Mouse (Mus musculus) testis, postnatal 10 days (tissue): ENCODE measurements around the gene Gm17581.
A peak's percentile ranks its signal among the peaks of the same experiment; 100 is the strongest.
"Not testable (repeated sequence)": the region's sequence is repeated elsewhere in the genome, so short reads cannot be mapped to it uniquely, and the experiment has no call there.

Experiments
- DNase-seq: peaks from one replicate; pipeline ENCODE4 v3.0.0; 2021; ENCODE audit warnings: low spot score

Gene Gm17581

DNA sequence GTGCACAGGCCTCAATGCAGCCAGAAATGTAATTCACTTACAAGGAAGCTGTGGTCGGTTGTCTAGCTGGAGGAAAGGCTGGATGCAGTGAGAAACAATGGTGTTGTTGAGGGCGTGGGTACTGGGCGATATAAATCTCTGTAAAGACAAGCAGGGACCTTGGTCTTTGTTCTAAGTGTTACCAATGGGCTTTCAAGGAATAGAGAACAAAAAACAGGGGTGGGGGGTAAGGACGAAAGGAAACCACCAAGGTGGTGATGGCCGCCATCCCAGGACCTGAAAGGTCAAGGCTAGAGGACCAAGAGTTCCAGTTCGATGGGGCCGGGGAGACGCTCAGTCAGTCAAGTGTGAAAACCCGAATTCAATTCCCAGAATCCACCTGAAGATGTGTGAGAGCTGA, 2.1 kb upstream of the Gm17581 start:
- no peak for DNase-seq

DNA sequence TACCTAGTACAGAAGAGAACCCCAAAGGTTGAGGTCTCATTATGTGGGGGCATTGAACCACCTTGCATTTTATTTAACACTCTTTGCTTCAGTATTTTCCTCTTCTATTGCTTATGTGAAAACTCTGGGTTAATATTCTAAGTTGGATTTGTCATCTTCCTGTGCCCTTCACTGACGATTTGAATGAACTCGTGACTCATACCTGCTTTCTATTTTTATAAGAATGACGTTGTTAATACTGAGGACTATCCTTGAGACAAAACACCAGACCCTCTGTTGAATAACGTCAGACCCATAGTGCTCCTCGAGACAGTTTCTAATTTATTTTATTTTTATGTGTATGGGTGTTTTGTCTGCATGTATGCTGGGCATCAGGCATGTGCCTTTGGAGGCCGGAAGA, 1.3 kb upstream of the Gm17581 start:
- no peak for DNase-seq

DNA sequence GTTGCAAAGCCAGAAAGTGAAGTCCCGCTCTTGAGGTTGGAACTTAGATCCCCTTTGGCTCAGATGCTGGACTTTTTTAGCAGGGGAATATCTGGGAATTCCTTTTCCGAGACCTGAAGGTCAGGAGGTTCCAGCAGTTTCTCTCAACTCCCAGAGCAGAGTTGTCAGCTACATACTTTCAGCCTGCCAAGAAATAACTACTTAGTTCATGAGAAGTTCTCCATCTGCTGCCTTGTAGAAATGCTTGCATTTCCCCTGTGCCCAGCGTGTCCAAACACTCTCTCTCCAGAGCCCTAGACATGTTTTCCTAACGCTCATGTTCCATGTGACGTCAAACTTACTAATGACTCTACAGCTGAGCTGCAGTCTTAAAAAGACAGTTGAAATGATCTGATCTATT, 586 bp downstream of the Gm17581 start:
- no peak for DNase-seq

DNA sequence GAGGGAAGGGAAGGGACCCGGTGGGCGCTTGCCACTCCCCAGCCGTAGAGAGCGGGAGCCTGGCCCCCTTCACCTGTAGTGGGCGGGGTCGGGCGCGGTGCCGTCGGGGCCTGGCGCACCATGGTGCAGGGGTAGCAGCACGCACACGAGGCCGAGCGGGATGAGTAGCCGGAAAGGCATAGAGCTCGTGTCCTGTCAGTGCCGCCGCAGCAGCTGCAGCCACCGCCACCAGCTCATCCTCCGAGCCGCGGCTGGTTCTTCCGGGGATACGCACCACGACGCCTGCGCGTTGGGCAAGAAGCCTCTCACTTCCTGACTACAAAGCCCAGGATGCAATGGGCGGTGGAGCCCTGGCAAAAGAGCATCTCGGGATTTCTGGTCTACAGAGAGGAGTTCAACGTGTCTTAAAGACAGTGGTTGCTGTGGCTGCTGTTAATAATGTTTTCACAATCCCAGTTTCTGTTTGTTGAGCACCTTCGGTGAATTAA, 6.5 kb downstream of the Gm17581 start, which contains the start of gene Edem2:
Gene Edem2 (minus strand): TSS at position 318 of the 488 bp plus-strand sequence.
- peak; percentile 92 for DNase-seq

DNA sequence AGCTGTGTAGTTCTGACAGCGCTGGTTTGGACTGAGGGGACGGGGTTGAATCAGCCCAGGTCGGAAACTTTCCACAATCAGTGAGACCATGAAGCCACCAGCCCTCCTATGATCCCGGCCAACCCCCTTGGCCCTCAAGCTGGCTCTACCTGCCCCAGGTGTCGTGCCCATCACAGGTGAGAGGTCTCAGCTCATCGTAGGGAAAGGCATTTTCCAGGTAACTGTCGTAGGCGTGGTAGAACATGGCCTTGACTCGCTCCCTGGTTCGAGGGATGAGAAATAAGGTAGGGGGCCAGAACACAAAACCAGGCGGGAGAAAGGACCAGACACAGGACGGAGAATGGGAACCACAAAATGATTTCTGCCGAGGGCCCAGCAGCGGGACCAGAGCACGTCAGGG, 6.9 kb downstream of the Gm17581 start:
- no peak for DNase-seq

DNA sequence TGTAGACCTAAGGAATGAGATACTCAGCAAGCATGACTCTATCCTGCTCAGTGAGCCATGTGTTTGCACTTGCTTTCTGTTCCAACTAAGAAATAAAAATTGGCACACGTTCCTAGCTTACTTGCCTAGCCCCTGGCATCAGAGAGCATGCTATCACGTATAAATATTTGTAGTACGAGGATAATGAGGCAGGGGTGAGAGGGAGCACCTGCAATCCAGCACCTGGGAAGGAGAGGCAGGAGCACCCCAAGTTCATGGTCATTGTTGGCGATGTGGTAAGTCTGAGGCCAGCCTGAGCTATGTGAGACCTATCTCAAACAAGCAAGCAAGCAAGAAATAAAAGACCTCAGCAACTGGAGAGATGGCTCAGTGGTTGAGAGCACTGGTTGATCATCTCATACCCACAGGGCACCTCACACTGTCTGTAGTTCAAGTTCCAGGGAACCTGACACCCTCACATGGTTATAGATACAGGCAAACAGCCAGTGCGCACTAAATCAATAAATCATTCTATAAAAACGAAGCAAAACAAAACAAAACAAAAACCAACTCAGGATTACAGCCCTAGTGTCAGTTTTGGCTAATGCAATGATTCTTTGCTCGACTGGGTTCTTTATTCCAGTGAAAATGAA, 7.8 kb downstream of the Gm17581 start:
- DNase-seq: no peak

DNA sequence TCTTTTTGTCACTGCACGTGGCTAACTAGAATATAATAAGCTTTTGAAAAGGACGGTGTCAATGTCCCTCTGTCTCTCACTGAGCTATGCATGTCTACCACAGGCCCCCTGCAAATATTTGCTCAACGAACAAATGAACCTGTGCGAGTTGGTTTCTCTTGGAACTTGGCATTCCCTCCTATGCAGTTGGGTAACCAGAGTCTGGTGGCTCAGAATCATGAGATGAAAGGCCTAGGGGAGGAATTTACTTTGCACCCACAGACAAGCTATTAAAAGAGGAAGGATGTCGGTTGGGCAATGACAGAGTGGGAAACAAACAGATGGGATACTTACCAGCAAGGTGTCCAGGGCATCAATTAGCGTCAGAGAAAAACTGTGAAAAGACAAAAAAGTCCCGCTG, 9.4 kb downstream of the Gm17581 start:
- no peak for DNase-seq

DNA sequence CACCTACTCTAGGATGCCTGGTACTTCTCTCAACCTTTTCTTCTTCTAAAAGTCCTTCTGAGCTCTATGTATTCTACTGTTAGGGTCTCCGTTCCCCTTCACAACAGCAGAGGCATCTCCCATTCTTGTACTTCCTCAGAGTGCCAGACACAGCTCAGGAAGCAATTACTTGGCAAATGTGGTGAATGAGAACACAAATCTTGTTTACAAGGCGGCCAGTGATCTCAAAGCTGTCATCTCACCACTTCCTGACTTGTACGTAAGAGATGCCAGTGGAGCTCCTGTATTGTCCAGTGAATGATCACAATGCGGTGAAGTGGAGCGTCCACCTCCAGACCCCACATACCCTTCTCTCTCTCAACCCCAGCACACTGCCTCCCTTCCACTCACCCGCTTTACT, 11.1 kb downstream of the Gm17581 start:
- DNase-seq: no peak

DNA sequence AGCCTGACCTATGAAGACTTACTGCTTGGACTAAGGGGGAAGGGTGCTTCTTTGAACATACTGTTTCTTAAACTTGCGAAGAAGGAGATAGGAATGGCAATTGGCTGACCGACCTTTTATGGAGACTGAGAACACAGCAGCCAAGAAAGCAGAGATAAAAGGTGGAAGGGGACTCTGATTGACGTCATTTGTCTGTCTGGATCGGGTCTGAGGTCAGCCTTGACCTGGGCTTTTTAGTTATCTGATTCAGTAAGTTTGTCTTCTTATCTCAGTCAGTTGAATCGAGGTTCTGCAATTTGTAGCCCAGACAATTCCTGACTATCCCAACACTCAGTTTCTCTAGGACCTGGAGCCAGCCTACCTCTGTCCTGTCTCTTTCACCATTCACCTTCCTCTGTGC, 11.6 kb downstream of the Gm17581 start:
- DNase-seq: no peak

DNA sequence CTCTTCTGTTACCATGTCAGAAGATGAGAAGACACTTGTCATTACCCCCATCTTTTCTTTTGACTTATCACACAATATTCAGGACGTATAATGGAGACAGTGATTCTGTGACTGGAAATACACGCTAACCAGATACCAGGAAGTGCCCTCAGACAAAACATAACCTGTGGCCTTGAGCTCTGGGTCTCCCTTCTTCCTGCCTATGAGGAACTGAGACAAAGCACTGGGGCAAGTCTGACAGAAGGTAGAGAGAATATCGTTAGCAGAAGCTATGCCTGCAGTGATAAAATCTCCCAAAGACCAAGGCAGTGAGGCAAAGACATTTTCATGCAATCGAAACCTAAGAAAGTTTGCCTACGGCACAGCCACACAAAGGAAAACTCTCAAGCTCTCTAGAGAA, 15.1 kb downstream of the Gm17581 start:
- DNase-seq: no peak

DNA sequence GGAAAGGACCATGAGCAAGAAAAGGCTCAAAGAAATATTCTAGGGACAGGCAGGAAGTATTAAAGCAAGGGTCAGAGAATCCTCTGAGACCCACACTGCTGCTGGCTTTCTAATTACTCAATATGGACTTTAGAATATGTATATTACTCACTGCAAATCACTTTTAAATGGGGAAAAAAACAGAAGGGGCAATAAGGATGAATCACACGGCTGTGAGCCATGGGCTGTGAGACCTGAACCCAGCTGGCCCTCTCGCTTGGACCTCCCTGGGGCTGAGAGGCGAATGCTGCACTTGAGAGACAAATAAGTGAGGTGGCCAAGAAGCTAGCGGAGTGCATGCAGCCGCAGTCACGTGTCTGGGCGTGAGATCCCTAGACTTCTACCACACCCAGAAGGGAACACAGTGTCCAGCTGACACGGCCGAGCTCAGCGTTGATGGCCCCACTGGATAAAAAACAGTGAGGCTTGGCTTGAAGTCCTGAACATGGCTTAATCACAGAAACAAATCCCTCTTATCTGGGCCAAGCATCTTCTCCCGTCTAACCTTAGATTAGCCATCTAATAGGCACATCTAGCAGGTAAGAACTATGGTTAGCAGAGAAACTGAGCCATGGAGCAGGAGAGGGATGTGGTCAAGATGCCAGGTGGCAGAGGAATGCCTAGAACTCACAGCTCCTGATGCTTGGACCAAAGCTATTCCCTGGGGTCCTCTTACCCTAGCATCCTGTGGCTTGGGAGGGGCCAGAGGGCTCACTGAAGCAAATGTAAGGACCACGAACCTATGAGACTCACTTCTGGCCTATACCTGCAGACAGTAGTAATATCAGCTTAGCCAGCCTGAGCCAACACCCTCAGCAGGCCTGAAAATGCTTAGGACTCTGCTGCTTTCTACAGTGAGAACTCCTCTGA, 18.3 kb downstream of the Gm17581 start:
- DNase-seq: no peak

DNA sequence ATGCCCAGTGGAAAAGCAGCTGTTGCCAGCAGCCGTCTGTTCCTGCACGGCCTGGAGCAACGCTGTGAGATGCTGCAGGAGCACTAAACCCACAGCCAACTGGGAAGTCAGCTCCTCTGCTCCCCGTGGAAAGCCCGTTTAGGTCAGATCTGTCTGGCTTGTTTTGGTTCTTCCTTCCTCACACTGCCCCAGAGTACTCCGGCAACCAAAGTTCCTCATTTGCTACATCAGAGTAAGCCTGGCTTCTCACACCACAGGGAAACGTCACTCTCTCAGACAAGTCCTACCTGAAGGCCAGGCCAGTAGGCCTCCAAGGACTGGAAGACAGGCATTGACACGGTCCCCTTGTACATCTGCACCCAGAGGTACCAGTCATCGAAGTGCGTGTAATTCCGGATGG, 25.1 kb downstream of the Gm17581 start:
- no peak for DNase-seq

DNA sequence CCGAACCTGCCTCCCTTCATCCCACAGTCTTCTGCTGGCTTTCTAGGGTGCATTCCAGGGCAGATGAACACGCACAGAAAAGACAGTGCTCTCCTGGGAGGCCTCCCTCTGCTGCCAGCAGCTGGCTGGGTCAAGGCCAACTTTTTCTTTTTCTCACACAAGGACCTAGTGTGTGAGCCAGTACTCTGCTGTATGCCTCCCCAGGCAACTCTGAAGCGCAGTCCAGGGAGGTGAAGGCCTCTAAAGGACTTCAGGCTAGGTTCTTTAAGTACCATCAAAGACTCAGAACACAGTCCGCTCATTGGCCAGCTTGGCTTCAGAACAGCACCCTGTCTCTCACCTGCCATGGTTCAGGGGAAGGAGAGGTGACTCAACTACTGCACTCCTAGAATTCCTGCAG, 28.4 kb downstream of the Gm17581 start:
- DNase-seq: peak; percentile 75

DNA sequence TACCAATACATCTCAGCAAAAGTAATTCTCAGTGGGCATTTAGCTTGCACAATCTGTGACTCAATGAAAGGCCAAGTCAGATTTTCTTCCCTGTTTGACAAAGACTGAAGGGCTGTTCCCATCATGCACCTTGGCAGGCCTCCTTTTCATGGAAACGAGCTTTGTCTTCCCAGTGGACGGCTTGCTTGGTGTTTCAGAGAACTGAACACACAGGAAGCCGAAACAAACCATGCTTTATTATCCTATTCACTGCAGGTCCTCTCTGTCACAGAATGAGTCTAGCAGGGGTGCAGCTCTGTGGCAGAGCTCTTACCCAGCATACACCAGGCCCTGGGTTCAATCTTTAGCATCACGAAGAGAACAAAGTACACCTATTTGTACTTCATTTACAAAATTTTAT, 32.0 kb downstream of the Gm17581 start:
- no peak for DNase-seq

DNA sequence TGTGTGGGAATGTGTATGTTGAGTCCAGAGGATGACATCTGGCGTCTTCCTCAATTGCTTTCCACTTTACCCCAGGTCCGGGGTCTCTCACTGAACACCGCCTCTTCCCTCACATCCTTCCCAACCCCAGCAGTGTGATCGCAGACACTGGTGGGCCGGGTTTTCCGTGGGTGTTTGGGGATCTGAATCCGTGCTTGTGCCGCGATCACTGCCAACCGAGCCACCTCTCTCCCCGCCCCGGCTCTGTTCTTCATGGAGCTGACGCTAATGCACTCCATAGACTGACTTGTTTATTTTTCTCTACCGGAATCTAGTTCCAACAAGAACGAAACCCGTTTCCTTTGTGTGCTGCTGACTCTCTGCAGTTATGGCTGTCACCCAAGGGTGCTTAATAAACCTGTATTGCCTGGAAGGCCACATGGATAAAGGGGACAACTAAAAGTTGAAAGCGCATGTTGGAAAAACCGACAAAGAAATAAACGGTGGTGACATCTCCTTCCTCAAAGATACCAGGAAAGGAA, 34.2 kb downstream of the Gm17581 start:
- DNase-seq: no peak

DNA sequence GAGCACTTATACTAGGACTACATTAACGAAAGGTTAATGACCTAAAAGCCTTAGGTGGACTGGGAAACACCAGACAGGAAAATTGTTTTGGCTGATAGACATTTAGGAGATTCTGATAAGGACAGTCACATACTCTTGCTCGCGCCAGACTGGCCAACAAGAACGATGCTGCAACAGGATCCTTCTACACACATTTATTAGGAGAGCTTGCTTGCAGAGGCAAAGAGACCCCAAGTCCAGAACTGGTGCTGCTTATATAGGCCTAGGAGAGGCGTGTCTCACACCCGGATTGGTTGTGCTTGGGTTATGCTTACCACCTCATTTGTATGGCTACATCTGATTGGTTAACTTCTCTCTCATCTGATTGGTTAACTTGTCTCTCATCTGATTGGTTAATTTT, 37.2 kb downstream of the Gm17581 start:
- DNase-seq: not testable (repeated sequence)

DNA sequence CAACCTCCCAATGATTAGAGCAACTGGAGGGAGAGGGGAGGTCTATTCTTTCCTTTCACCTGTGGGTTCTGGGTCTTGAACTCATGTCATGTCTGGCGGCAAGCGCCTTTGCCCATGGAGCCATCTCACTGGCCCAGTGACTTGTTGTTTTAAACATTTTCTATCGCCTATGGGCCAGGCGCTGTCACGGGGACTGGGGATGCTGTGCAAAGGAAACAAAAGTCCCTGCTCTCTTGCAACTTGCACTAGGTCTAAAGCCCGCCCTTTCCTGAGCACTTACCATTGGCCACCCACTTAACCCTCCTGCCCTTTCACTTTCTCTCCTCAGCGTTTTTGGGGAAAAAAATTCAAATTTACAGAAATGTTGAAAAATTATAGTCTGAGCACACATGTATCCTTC, 38.8 kb downstream of the Gm17581 start:
- no peak for DNase-seq

DNA sequence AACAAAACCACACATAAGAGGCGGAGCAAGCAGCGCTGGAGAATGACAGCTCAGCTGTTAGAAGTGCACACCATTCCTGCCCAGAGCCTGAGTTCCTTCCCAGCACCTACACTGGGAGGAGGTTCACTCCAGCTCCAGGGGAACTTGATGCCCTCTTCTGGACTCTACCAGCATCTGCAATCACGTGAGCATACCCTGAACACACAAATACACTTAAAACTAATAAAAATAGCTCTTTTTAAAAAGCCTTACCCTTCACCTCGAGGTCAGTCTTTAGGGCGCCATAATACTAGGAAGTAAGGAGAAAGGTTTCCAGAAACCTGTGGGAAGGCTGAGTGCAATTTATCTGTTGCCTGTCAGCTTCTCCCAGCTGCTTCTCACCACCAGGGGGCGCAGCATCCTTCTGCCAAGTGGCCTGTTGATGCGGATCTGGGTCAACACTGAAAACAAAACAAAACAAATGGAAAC, 39.5 kb downstream of the Gm17581 start:
- DNase-seq: peak; percentile 97

DNA sequence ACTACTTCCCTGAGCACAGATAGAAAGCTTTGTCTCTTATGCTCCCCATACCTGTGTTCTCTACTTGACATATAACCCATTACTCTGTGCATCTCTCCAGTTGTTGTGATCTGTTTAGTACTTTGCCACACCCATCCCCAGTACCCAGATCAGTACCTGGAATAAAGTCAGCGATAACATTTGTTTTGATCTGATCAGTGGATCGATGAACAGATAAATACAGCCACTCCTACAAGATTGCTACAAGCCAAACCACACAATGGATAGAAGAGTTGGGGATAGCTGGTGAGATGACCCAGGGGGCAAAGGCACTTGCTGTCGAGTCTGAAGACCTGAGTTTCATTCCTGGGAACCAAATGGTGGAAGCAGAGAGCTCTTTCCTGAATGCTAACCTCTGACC, 40.4 kb downstream of the Gm17581 start:
- no peak for DNase-seq

DNA sequence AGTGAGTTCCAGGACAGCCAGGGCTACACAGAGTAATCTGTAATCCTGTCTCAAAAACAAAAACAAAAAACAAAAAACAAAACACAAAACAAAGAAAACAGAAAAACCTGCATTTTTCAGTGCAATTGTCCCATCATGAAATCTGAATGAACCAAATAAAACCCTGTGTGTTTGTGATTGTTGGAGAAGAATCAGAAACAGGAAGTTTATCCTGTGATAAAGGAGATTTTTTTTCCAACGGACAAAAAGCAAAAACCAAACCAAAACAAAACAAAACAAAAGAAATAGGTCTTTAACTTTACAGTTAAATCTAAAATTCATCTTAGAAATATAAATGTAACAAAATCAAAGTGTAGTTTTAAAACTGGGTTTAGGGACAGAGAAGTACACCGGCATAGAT, 41.1 kb downstream of the Gm17581 start:
- DNase-seq: no peak

DNA sequence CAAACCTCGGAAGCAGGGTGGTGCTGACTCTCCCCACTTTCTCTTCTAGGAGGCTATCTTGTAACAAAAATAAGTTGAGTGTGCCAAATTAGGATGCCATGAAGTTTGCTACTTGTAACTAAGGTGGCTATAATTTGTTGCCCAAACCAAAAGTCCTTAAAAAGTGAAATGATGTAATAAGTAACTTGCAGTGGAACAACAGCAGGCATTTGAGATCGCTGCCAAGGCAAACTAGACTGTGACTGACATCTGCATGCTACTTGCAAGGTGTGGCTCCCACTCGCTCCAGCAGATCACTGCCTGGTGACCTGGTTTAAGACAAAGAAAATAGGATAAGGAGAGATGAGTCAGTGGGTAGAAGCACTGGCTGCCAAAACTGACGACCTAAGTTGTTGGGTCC, 42.5 kb downstream of the Gm17581 start:
- no peak for DNase-seq

DNA sequence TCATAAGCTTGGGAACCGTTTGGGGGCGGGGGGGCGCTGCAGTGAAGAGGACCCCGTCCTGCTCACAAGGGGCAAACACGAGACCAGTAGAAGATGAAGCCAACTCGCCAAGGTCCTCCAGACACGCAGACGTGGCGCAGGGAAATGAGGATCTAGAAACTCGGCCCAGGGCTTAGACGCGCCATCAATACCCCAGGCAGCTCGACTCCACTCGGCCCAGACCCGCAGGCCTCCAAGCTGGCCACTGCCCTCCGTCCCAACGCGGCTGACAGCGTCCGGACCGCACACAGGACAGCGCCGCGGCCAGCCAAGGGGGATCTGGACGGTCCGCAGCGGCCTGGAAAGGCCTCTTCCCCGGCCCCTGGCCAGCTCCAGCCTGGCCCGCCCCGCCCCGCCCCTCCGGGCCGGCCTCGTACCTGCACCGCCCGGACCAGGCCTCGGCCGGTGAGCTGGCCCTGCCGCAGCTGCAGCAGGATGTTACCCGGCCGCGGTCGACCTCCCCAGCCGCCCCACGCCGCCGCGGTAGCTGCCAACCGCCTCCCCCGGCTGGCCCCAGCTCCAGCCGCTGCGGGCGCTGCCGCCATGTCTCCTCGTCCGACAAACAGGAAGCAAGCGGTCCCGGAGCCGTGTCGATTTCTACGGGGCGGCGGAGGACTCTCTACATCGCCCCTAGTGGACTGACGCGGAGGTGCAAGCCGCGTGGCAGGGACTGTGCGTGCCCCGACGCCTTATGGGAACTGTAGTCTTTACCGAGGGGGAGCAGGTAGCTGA, 43.8 kb downstream of the Gm17581 start, which contains the start of gene Trpc4ap:
Gene Trpc4ap (minus strand): TSS at position 662 of the 771 bp plus-strand sequence.
- DNase-seq: peak; percentile 98
